Mouse (Mus musculus): ENCODE measurements around the gene Slc46a3.
A peak's percentile ranks its signal among the peaks of the same experiment; 100 is the strongest.

Slc46a3 gene

GRCm38 (mm10) chr5:147845319-147845718 lies 49.3 kb downstream of the Slc46a3 start:
- no peak for DNase-seq (ENCODE audit: low read depth, low spot score)

DNA sequence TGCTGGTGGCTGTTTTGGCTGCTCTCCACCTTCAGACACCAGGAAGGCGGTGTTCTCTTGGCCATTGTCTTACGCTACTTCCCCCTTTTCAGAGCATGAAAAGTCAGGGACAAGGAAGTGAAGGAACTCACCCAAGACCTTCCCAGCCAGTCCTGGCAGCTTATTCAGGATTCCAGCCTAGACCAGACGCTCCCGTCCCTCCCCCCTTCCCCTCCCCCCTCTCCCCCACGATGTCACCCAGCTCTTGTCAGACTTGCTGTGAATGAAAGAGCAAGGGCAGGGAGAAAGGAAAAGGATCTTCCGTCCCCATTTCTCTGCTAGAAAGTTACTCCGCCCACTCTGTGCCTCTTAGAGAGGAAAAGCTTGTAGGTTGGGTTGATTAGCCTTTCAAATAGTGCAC lies 51.3 kb downstream of the Slc46a3 start:
- peak; percentile 83 for DNase-seq (ENCODE audit: low read depth, low spot score)

GRCm38 (mm10) chr5:147839418-147839817 lies 55.2 kb downstream of the Slc46a3 start:
- no peak for DNase-seq (ENCODE audit: low read depth, low spot score)

DNA sequence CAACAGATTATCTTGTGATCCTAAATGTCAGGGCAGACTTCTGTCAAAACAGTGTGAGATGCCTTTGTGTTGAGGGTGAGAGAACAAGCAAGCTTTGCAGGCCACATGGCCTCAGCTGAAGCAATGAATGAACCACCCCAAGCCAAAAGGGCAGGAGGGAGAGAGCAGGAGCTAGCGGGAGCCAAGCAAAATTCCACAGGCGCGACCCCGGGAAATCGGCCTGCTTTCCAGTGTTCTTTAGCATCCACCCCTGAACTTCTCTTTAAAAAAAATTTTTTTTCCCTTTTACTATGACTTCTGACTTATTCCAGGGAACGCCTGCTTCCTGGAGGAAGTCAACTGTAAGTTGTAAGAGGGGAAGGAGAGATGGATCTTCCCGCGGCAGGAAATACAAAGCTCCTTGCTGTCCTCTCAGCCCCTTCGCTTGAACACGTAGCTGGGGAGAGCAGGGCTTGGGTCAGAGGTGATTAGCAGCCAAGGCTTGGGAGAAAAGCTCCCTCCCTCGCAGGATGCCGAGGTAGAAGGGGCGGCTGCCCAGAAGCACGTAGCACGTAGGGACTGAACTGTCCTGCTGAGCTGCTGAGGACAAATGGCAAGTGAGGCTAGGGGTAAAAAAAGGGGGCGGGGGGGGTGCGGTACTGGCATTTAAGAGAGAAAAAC lies 59.6 kb downstream of the Slc46a3 start:
- DNase-seq (ENCODE audit: low read depth, low spot score) = no peak

DNA sequence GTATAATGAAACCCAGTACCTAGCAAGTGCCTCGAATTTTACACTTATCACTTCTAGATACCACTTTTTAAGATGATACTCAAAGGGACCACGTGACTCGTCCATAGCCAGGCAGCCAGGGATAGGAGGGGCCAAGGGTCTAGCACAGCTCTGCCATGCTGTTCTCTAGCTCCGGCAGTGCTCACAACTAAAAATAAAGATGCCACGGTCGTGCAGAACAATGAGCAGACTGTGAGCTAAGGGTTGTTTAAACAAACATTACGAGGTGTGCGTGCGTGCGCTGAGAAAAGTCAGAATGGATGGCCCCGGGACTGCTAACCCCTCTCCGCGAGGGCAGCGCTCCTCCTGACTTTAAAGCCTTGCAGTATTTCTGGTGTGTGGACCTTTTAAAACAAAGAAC lies 61.8 kb downstream of the Slc46a3 start:
- DNase-seq (ENCODE audit: low read depth, low spot score) = no peak

GRCm38 (mm10) chr5:147828846-147829245 lies 65.8 kb downstream of the Slc46a3 start:
- DNase-seq (ENCODE audit: low read depth, low spot score) = no peak

Data from R1 (cell line).